Mouse (Mus musculus) brain, embryonic 14.5 days (tissue): ENCODE measurements at regions not wholly inside any gene's neighbourhood (a gene's known extent, or its start where the extent isn't known, plus 50 kb on each side); places are given as distances from the start of the nearest gene placed in this dataset.
"Not testable (repeated sequence)": the region's sequence is repeated elsewhere in the genome, so short reads cannot be mapped to it uniquely, and the experiment has no call there.

Experiments used
- CTCF ChIP-seq: fragments of 200-500 bp; IDR thresholded peaks from 2 replicates; pipeline ENCODE4 v1.5.1; 2012; ENCODE audit warnings: inconsistent platforms, mild to moderate bottlenecking, moderate library complexity, borderline replicate concordance; ENCODE audit not compliant: insufficient read depth, insufficient read length; ENCODE audit errors: extremely low read depth
- POLR2A ChIP-seq: fragments of 200-500 bp; IDR thresholded peaks from 2 replicates; pipeline ENCODE4 v1.6.1; 2012; ENCODE audit warnings: mild to moderate bottlenecking, inconsistent platforms, borderline replicate concordance; ENCODE audit not compliant: poor library complexity, insufficient read depth, insufficient read length, severe bottlenecking; ENCODE audit errors: extremely low read depth

GRCm38 (mm10) chr13:50756334-50756733, 58.2 kb downstream of the Gm8765 start:
- TF ChIP-seq CTCF, POLR2A: not testable (repeated sequence)
